Mouse (Mus musculus) ES-Bruce4 (cell line): ENCODE measurements around the gene Wdr73.

Experiments used
- CTCF ChIP-seq: IDR thresholded peaks from one replicate; pipeline ENCODE4 v1.8.1; 2011; ENCODE audit warnings: low read depth, low read length
- EP300 ChIP-seq: IDR thresholded peaks from 2 replicates; pipeline ENCODE4 v1.6.1; 2011; ENCODE audit warnings: low read depth, low read length; ENCODE audit not compliant: insufficient read depth
- POLR2A ChIP-seq: IDR thresholded peaks from one replicate; pipeline ENCODE4 v1.8.1; 2011; ENCODE audit warnings: low read length; ENCODE audit not compliant: insufficient read depth

GRCm38 (mm10) chr7:80897721-80898120, 3.3 kb downstream of the Wdr73 start:
- TF ChIP-seq EP300 (no peak), CTCF (no peak), POLR2A (no peak)
